Mouse (Mus musculus): Measurements from ENCODE around the gene Pcyt1b.

The Pcyt1b gene

DNA sequence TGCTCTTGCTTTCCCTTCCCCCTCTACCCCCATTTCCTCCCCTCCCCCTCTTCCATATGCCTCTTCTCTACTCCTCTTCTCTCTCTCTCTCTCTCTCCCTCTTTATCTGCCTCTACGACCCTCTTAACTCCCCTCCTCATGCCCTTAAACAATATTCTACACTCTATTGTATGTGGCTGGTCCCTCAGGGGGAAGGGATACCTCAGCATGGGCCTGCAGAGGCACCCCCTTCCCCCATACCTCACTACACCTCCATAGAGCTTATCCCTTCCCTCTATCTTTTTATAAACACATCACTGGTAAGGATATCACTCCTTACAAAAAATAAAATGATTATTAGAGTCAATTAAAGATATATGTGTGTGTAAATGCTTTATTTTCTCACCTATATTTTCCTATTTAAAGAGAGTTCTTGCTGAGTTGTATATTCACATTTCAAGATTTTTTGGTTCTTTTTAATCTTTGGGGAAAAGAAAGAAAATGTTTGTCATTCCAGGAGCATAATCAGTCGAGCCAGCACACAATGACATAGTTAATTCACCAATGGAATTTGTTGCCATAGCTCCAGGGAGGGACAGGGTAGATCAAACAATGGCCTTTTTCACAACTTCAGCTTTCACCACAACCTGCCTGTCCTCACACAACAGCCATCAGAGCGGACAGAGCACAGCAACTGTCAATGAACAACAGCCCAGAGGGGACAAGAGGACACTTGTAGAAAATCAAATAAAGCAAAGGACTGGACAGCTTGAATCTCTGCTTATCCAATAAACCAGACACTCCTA lies at the start of gene Pcyt1b:
Gene Pcyt1b, plus strand, starts transcription at position 646 of the 785 bp plus-strand sequence.
- no peak for DNase-seq (ENCODE audit: low read depth, low spot score)

DNA sequence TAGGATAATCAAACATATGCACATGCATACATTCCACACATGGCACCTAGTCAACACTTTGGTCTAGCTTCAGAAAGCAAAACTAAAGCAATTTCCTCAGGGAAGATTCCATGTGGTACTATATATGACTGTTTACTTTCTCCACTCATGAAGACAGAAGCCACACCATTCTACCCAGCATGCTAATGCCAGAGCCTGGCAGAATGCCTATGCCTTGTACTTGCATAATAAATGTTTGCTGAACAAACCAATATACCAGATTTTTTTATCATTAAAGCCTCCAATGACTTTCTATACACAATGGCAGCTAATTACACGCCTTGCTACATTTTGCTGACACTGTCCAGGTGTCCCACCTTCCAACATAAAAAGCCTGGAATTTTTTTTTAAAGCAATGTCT lies 24.4 kb upstream of the Pcyt1b start:
- DNase-seq (ENCODE audit: low read depth, low spot score) = no peak

DNA sequence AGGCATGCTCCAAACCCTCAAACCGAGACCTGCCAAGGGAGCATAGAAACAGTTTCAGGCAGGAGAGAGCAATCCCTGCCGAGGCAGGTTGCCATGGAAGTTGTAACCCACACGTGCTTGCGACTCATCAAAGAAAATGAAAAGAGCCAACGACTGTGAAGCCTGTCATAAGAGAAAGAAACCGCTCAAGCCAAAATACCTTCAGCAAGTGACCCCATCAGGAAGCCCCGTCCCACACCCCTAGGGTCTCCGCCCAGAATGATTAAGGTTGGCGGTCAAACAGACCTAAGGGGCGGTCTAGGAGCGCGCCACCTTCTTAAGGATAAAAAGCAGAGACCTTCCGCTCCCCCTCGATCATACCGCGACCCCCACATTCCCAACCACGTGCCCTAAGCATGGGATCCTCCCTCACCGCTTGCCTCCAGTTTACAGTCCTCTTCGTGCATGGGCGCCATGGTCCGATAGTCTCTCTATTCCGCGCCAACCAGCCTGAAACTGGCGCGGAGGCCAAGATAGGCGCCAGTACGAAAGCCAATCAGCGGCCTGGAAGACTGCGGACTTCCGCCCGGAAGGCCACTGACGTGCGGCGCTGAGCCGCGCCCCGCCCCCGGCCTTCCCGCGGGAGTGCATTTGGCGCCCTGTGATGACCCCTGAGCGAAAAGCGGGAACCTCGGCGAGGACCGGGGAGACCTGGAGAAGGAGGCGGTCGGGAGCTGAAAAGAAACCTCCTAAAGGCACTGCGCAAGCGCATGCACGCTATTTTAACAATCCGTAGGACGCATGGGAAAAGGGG lies 22.8 kb upstream of the Pcyt1b start, which contains the start of gene Pola1:
Gene Pola1, minus strand, starts transcription at position 499 of the 793 bp plus-strand sequence.
- DNase-seq (ENCODE audit: low read depth, low spot score) = peak; percentile 66

DNA sequence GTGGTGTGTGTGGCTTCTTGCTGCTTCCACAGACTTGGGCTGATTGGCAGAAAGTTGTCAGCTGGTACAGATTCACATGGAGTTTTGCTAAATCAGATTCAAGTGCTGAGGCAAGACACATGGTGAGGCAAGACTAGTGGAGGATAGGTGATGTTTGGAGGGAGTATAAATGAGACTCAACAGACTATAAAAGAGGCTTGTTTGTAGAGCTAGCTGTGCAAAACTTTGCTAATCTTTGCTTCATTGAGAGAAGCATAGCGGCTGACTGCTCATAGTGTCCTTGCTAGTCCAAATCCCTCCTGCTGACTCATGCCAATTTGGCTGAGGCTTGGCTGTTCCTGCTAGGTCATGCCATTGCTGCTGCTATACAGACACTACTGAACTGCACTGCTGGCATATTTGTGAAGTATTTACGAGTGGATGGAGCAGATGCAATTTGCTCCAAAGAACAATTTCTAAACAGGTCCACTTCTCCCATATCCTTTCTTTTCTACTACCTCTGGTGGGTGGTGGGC lies 19.7 kb upstream of the Pcyt1b start:
- DNase-seq (ENCODE audit: low read depth, low spot score) = no peak

DNA sequence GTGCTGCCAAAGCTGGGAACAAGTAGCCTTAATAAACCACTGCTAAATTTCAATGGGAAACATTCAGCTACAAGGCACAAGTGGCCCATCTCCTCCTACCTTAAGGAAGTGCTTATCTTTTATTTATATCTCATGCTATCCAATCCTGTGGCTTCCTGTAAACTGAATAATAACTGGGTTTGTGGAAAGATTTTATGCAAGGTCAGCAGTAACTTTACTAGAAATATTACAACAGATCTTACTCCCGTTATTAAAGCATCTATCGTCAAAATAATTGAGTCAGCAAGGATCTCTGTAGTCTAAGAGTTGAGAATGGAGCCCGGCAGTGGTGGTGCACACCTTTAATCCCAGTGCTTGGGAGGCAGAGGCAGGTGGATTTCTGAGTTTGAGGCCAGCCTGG lies 11.1 kb upstream of the Pcyt1b start:
- DNase-seq (ENCODE audit: low read depth, low spot score) = no peak

DNA sequence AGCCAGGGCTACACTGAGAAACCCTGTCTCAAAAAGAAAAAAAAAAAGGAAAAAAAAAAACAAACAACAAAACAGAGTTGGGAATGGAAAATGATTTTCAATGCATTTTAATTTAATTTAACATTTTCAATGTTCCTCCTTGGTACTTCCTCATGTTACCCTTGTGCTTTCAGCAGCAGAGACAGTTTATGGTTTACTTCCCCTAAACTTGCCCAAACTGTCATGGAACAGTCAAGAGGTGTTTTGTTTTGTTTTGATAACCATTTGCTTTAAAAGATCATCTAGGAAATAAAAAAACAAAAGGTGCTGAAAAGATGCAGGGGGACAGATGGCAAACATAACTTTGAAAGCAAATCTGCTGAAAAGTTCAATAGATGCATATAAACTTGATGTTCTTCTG lies 10.6 kb upstream of the Pcyt1b start:
- DNase-seq (ENCODE audit: low read depth, low spot score) = no peak

DNA sequence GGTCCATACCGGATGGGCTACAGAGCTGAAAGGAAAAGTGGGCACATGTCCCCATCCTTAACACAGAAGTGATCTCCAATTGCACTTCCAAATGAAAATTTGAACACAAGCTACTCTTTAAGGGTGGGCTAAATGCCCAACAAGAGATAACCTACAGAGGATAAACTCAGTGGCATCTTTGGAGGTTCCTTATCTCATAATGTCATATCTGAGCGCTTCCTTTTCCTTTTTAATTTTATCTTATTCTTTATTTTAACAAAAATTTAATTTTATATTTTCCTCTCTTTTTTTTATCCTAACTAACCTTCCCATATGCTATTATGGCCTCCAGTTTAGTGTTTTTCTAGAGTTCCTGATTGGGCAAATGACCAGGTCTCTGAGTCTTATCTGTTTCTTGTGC lies 3.9 kb upstream of the Pcyt1b start:
- DNase-seq (ENCODE audit: low read depth, low spot score) = no peak

DNA sequence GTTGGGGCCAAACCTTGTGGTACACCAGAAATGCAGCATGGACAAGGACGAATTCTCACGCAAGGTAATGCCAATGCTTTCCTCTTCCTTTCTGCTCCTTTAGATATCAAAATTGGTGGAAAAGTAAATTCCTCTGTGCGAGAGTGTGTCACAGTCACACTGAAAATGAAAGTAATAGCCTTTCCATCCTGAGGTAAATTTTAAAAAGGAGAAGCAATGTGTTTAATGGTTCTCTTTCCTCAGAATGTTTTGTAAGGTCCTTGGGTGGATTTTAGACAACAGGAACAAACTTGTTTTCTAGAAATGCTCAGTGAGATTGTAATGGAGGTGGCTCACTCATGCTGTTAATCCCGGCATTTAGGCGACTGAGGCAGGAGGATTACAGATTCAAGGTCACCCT lies 490 bp downstream of the Pcyt1b start:
- no peak for DNase-seq (ENCODE audit: low read depth, low spot score)

DNA sequence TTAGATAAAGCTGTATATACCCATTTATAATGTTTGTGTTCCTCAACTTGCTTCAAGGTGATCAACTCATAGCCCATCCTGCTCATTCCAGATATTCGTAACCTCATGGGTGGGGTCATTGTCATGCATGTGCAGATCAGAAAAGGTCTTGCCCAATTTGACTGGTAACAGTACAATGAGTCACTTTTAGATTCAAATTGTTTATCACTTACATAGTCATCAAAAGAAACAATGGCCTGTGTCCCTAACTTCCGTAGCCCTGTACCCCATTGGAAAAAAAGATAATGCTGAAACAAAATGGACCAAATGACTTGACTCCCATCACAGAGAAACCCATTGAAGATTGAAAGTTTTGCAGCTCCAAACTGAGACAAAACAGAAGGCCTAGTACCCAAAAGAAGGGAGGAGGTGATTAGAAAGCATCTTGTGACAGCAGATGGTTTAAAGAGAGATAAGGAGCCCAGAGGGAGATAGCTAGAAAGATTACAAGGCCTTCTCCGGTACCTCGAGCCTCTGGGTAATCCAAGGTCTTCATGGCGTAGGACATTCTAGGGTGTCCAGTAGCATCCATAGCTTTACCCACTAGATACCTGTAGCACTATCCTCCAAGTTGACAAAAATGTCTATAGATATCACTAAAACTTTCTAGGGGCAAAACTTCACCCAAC lies 9.4 kb downstream of the Pcyt1b start:
- DNase-seq (ENCODE audit: low read depth, low spot score) = no peak

DNA sequence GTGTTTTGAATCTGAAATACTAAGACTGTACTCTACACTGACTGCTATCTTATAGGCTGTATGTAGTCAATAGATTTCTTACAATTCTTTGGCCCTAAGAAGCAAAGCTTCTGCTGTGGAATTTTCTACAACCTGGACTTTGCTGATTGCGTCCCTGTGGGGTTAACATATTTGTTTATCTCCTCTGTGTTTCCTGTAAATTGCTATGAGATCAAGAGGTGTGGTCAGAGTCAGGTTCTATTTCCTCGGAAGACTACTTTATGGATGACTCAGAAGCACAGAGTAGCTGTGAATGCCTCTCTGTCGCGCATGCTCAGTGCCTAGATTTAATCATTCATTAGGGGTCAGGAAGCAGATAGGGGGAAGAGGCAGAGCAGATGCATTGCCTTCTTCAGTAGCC lies 10.1 kb downstream of the Pcyt1b start:
- no peak for DNase-seq (ENCODE audit: low read depth, low spot score)

DNA sequence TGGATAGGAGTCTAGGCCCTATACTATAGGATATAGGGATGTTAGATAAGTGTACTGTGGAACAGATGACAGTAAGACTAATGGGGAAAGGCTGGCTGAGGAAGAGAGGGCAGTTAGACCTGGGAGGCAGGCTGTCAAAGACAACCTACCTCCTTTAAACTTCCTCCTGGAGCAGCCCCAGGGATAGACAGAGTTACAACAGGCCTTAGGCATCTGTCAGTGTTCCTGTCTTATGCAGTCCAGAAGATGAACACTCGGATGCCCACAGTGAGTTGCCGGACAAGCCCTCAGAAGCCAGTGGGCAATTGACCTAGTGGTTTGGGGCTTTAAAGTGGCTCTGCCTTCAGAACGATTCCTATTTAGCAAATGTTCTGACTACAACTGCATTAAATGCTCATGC lies 19.8 kb downstream of the Pcyt1b start:
- no peak for DNase-seq (ENCODE audit: low read depth, low spot score)

DNA sequence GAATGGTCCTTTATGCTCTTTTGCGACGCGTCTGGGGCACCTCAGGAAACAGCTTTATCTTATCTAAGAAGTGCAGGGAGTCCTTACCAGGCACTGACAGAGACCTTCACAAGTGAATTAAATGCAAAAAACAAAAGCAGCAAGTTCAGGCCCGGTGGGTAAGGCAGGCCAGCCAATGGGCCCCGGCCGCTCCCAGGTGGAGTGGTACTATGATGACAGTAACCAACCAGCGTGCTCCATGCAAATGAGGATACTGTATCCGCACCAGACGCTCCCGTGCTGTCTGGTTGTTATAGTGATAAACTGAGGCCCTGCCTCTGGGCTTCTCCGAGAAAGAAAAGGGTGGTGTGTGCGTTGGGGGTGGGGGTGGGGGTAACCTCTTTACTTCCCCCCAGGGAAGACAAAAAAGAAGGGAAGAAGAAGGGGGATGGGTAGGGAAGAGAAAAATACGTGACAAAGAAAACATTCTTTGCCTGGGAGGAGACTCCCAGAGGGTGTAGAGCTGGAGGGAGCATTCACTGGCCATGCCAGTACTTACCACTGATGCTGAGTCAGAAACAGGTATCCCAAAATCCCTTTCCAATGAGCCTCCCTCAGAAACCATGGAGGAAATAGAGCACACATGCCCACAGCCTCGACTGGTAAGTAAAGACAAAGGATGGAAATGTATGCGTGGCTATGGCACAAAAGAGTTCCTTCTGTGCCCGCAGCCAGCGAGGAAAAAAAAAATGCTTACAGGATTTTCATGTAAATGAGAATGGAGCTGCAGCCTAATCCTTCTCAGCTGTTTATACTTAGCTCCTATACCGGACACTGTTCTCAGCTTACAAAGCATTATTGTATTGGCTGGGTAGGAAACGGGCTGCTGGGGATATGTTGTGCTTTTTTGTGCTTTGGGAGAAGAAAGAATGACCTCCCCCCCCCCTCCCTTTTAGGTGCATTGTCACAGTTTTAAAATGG lies 20.5 kb downstream of the Pcyt1b start:
- DNase-seq (ENCODE audit: low read depth, low spot score) = peak; percentile 67

DNA sequence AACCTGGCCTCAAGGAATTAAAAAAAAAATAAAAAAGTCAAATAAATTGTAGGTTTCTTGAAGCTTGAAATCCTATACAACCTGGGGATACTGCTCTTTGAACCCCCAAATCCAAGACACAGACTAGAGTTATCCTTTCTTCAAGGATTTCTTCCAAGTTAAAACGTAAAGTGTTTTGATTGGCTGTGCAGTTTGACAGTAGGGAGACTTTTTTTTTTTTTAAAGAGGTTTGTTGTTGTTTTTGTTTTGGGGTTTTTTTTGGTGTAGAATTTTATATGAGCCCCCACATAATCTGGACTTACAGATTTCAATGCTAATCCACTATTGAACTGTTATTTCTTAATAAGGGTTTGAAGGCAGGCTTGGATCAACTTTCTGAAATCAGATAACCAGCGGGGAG lies 21.6 kb downstream of the Pcyt1b start:
- no peak for DNase-seq (ENCODE audit: low read depth, low spot score)

DNA sequence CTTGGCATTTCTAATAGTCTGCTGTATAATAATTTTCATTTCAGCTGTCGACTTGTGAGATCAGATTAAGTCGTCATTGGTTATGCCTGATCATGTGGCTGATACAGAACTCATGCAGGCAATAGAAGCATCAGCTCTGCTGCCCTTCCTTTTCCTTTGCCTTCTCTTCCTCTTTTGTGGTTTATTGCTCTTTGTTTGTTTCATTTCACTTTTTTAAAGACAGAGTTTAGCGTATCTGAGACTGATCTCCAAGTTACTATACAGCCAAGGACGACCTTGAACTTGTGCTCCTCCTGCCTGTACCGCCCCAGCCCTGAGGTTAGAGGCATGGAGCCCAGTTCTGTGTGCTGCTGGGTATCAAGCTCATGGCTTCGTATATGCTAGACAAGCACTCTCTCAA lies 34.6 kb downstream of the Pcyt1b start:
- DNase-seq (ENCODE audit: low read depth, low spot score) = no peak

DNA sequence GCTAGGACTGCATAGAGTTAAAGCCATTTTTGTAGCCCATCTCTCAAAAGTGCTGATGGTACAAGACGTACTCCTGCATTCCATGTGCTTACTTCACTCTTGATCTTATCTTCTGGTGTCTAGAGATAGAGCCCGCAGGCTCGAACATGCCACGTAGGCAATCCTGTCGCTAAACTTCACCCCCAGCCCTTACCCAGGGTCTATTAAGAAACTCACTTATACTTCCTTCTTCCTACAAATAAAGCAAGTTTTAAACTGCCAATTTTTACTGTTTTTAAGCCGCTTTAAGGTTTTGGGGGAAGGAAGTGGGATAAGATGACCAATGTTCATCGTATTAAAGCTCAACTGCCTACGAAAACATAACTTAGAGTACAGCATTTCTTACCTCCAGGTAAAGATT lies 36.0 kb downstream of the Pcyt1b start:
- no peak for DNase-seq (ENCODE audit: low read depth, low spot score)

DNA sequence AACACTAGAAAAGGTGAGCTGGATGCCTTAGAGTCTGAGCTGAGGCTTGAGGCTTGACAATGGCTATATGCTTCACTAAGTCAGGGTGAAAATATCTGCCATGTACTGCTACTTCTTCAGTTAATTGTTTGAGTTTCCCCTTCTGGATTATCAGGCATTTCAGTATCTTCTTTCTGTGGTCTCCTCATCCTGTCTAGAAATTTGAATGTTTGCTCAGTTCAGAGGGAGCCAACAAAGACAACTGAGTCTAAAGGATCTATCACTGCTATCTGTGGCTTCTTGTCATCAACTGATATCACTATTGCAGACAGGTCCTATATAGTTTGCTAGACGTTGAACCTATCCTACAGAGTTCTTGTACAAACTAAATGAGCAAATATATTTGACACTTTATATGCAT lies 42.9 kb downstream of the Pcyt1b start:
- DNase-seq (ENCODE audit: low read depth, low spot score) = no peak

DNA sequence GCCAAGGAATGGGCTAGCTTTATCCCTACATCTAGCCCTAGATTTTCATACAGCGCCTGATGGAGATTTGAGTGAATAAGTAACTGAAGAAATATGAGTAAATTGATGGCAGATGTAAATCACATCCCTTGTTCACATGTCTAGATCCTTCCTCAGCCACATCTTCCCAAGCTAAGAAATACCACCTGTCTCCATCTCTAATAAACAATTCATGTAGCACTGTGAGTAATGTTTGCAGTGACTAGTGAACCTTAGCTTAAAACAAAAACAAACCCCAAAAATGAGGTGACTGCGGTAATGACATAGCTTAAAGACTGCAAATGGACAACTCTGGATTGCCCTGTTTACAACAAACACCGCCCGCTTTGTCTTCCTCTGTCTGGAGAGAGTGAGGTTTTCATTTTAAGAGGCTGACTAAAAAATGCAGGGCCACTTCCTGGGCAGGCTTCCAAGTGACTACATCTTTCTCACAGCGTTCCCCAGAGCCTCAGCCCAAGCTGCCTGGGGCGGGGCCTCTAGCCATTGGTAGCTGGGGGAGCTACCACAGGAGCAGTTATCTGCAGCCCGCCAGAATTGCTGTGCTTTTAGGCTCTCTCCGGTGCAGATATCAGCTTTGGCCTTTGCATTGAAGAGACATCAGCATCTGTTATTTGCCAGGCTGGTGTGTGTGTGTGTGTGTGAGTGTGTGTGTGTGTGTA lies 46.0 kb downstream of the Pcyt1b start:
- DNase-seq (ENCODE audit: low read depth, low spot score) = no peak

DNA sequence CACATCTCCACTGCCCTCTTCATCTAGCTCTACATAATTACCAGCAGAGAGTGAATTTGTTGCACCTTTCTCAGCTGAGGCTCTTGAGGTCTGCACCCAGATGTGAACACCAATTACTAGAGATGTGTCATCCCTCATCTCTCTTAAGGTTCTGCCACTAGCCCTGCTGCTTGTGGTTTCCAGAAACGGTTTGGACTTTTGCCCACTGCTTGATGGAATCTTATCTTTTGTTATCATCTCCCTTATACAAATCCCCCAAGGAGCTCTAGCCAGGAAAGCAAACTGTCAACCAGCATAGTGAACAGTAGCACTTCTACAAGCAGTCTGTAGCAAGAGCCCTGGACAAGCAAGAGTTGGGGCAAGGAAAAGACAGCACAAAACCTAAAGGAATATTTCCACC lies 57.9 kb downstream of the Pcyt1b start:
- no peak for DNase-seq (ENCODE audit: low read depth, low spot score)

DNA sequence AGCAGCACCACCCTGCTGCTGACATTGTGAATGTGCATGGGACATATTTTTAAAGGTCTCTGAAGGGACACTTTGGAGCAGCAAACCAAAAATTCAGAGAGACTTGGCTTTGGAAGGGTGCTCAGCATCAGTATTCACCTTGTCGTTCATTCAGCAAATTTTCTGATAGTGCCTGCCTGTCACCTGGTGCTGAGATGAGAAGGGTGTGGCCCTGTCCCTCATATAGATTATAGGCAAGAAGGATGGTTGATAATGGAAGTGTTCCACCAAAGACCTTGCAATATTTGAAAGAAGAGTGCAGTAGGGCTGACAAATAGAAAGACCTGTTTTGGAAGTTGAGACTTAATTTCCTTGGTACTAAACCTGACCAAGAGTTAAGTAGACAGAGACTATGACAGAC lies 74.9 kb downstream of the Pcyt1b start:
- DNase-seq (ENCODE audit: low read depth, low spot score) = no peak

DNA sequence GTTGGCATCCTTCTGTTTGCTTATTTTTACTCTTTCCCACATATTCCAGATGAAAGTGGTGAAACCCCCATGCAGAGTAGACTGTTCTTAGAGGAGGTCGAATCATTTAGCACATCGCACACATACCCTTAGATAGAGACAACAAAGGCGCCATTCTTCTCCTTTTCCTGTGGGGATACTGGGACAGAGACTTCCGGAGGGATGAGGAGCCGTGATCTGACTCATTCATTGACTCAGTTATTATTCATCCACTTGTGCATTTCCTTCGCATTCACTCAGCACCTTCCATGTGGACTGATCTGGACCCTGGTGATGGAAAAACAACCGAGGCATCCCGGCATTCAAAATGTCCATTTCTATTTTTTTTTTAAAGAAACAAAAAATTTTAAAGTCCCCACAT lies 76.2 kb downstream of the Pcyt1b start:
- no peak for DNase-seq (ENCODE audit: low read depth, low spot score)

DNA sequence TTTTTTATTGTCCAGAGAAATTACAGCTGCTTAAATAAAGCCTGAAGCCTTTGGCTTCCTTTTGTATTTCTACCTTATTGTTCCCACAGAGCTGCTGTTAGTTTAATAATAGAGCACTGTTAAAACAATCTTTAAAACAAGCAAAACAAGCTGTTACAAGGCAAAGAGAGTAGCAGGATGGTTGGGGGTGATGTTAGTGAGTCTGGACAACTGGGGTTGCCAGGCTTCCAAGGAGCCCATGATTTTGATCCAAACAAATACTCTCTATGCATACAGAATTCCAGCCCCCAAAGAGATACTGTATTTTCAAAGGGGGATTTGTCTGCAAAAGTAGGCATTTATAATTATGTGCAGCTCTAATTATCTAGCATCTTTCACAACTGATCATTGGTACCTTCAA lies 77.7 kb downstream of the Pcyt1b start:
- DNase-seq (ENCODE audit: low read depth, low spot score) = no peak

Data from brain, embryonic 18.5 days (tissue).